Mouse (Mus musculus) kidney, adult 2 months (tissue): ENCODE measurements around the gene Cfap57.

Experiments
- CTCF ChIP-seq: fragments of 200-500 bp; conservative IDR thresholded peaks from 2 replicates; pipeline ENCODE4 v1.5.1; 2011; ENCODE audit warnings: low read depth, mild to moderate bottlenecking, control low read depth, low read length, moderate library complexity, mixed read lengths; ENCODE audit not compliant: insufficient read depth, insufficient read length
- POLR2A ChIP-seq: fragments of 200-500 bp; IDR thresholded peaks from one replicate; pipeline ENCODE4 v1.6.1; 2011; ENCODE audit warnings: low read depth, low read length, control low read depth

GRCm38 (mm10) chr4:118621781-118622180 is 1.2 kb upstream of the Cfap57 start:
- TF ChIP-seq POLR2A (no peak), CTCF (no peak)
